Mouse (Mus musculus) intestine, postnatal 0 days (tissue): ENCODE measurements around the gene Plekha5. TPM values are rescaled to one million over a fixed set of nuclear protein-coding genes. Genes with fewer than 3 reads are reported as not detected.

ENCODE experiments used
- ATAC-seq: fragments of 200-750 bp; cut with Nextera tagmentation; 2 replicates; pipeline ENCODE4 v1.8.0; 2017; ENCODE audit warnings: mild to moderate bottlenecking, moderate TSS enrichment, moderate library complexity
- H3K27ac ChIP-seq: fragments of 300-500 bp; sonication (generic); 2 replicates; pipeline ENCODE4 v1.5.1; 2014; ENCODE audit warnings: mild to moderate bottlenecking, low read depth, low read length, moderate library complexity
- H3K27me3 ChIP-seq: fragments of 300-500 bp; sonication (generic); replicated peaks from 2 replicates; pipeline ENCODE4 v1.6.1; 2014; ENCODE audit warnings: low read length, mixed read lengths; ENCODE audit not compliant: control insufficient read depth, insufficient read depth
- H3K36me3 ChIP-seq: fragments of 300-500 bp; sonication (generic); 2 replicates; pipeline ENCODE4 v1.6.1; 2014; ENCODE audit warnings: mild to moderate bottlenecking, moderate library complexity; ENCODE audit not compliant: control insufficient read depth, insufficient read depth
- H3K4me1 ChIP-seq: fragments of 300-500 bp; sonication (generic); replicated peaks from 2 replicates; pipeline ENCODE4 v1.6.1; 2014; ENCODE audit warnings: antibody characterized with exemption, low read length, mixed read lengths; ENCODE audit not compliant: control insufficient read depth, insufficient read depth
- H3K4me2 ChIP-seq: fragments of 300-500 bp; sonication (generic); replicated peaks from 2 replicates; pipeline ENCODE4 v1.6.1; 2014; ENCODE audit warnings: low read depth, mild to moderate bottlenecking, moderate library complexity
- H3K4me3 ChIP-seq: fragments of 300-500 bp; sonication (generic); 2 replicates; pipeline ENCODE4 v1.5.1; 2014; ENCODE audit warnings: low read depth, low read length
- H3K9ac ChIP-seq: fragments of 300-500 bp; sonication (generic); 2 replicates; pipeline ENCODE4 v1.6.1; 2014; ENCODE audit warnings: mild to moderate bottlenecking, low read depth, low read length
- H3K9me3 ChIP-seq: fragments of 300-500 bp; sonication (generic); 2 replicates; pipeline ENCODE4 v1.6.1; 2016; ENCODE audit warnings: mixed run types; ENCODE audit not compliant: control insufficient read depth
- CTCF ChIP-seq: sonication (generic); IDR thresholded peaks from 2 replicates; pipeline ENCODE4 v1.5.1; 2016; ENCODE audit warnings: low read depth, mild to moderate bottlenecking, control low read depth, antibody characterized with exemption, moderate library complexity
- WGBS: fragments of 180-500 bp; shearing (Covaris S2); extraction: QIAGEN DNeasy Blood & Tissue Kit; methylation state at CpG from one replicate; pipeline ENCODE4 v1.1.7; 2014; 5-methylcytosine and 5-hydroxymethylcytosine counted together
- polyA plus RNA-seq: library from polyadenylated mRNA; unstranded; fragments of >200 nt; fragmentation: Nextera tagmentation; extraction: Ambion mirVana; gene quantifications from 2 replicates; pipeline ENCODE4 v1.2.1, GENCODE M21; 2015

The Plekha5 gene
- polyA plus RNA-seq, 1 experiment from 2014 or later = 18.0 TPM

DNA sequence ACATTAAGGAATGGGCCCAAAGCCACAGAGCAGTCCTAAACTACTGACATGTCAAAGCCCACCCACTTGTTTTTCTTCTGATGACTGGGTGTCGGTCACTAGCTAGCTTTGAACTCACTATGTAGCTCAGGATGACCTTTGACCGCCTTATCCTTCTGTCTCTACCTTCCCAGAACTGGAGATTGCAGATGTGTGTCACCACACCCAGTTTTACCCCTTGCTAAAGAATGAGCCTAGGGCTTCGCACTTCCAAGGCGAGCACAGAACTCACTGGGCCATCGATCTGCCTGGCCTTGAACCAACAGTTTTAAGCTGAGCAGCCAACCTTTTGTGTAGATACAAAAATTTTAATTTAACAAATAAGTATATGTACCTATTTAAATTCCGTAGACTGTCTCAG, 184.8 kb downstream of the Plekha5 start:
- no peaks in the 10 kb centered on the region for H3K9me3 ChIP-seq
- ATAC-seq = peak; percentile 37; the same call in 1 of the 2 replicates
- H3K4me1 ChIP-seq = no peaks in the 10 kb centered on the region; the same call in 1 of the 2 replicates
- H3K36me3 ChIP-seq = no peaks in the 10 kb centered on the region
- H3K4me3 ChIP-seq = no peak overlapping the region
- no peak for TF ChIP-seq CTCF
- no peak overlapping the region for H3K27ac ChIP-seq
- H3K9ac ChIP-seq = no peak overlapping the region
- 62% methylated on average over 6 of the region's 6 CpGs for WGBS
- H3K4me2 ChIP-seq = no peak overlapping the region
- no peaks in the 10 kb centered on the region for H3K27me3 ChIP-seq

GRCm38 (mm10) chr6:140609533-140609932, 185.7 kb downstream of the Plekha5 start:
- WGBS = 86% methylated on average over 4 of the region's 4 CpGs
- Histone ChIP-seq H3K4me3 (no peak overlapping the region), H3K27ac (no peak overlapping the region), H3K9ac (no peak overlapping the region), H3K9me3 (no peaks in the 10 kb centered on the region), H3K4me2 (no peak overlapping the region), H3K27me3 (no peaks in the 10 kb centered on the region), H3K4me1 (no peaks in the 10 kb centered on the region; the same call in 1 of the 2 replicates), H3K36me3 (no peaks in the 10 kb centered on the region)
- no peak for TF ChIP-seq CTCF
- no peak for ATAC-seq

DNA sequence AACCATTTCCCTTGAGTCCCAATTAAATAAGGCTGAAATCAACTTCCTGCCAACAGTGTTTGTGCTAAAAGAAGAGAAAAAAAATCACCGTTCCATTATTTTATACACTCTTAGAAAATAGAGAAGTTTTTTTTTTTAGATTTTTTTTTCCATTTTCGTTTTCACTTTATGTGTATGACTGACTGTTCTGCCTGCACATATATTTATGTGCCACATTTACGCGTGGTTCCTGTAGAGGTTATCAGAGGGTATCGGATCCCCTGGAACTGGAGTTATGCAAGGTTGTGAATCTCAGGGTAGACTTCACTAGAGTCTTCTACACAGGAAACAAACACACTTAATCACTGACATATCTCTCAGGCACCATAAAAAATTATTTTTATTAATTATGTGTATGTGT, 186.3 kb downstream of the Plekha5 start:
- H3K4me1 ChIP-seq = no peaks in the 10 kb centered on the region; the same call in 1 of the 2 replicates
- no peak overlapping the region for H3K4me3 ChIP-seq
- H3K9ac ChIP-seq = no peak overlapping the region
- H3K4me2 ChIP-seq = no peak overlapping the region
- no peak for TF ChIP-seq CTCF
- H3K27ac ChIP-seq = no peak overlapping the region
- no peaks in the 10 kb centered on the region for H3K36me3 ChIP-seq
- ATAC-seq = no peak
- no peaks in the 10 kb centered on the region for H3K9me3 ChIP-seq
- H3K27me3 ChIP-seq = no peaks in the 10 kb centered on the region
- 87% methylated on average over 5 of the region's 5 CpGs for WGBS

GRCm38 (mm10) chr6:140611282-140611681, 187.4 kb downstream of the Plekha5 start:
- H3K36me3 ChIP-seq = no peaks in the 10 kb centered on the region
- H3K9me3 ChIP-seq = no peaks in the 10 kb centered on the region
- no peak overlapping the region for H3K4me3 ChIP-seq
- H3K4me2 ChIP-seq = no peak overlapping the region
- no peak overlapping the region for H3K9ac ChIP-seq
- 83% methylated on average over 4 of the region's 4 CpGs for WGBS
- TF ChIP-seq CTCF = no peak
- no peak overlapping the region for H3K27ac ChIP-seq
- no peaks in the 10 kb centered on the region; the same call in 1 of the 2 replicates for H3K4me1 ChIP-seq
- H3K27me3 ChIP-seq = no peaks in the 10 kb centered on the region
- no peak for ATAC-seq

- no peak for ATAC-seq
- H3K9ac ChIP-seq = no peak overlapping the region
- no peaks in the 10 kb centered on the region for H3K9me3 ChIP-seq
- H3K4me1 ChIP-seq = no peaks in the 10 kb centered on the region; the same call in 1 of the 2 replicates
- 79% methylated on average over 13 of the region's 13 CpGs for WGBS
- H3K36me3 ChIP-seq = no peaks in the 10 kb centered on the region
- no peak overlapping the region for H3K4me2 ChIP-seq
- H3K27ac ChIP-seq = no peak overlapping the region
- H3K27me3 ChIP-seq = no peaks in the 10 kb centered on the region
- H3K4me3 ChIP-seq = no peak overlapping the region
- no peak for TF ChIP-seq CTCF
Observed at GRCm38 (mm10) chr6:140611893-140612473, 188.1 kb downstream of the Plekha5 start.

GRCm38 (mm10) chr6:140613822-140614221, 190.0 kb downstream of the Plekha5 start:
- no peak for TF ChIP-seq CTCF
- WGBS = 90% methylated on average over 3 of the region's 3 CpGs
- H3K4me1 ChIP-seq = no peaks in the 10 kb centered on the region; the same call in 1 of the 2 replicates
- no peaks in the 10 kb centered on the region for H3K36me3 ChIP-seq
- no peaks in the 10 kb centered on the region for H3K27me3 ChIP-seq
- ATAC-seq = no peak
- H3K27ac ChIP-seq = no peak overlapping the region
- no peaks in the 10 kb centered on the region for H3K9me3 ChIP-seq
- H3K4me3 ChIP-seq = no peak overlapping the region
- no peak overlapping the region for H3K9ac ChIP-seq
- H3K4me2 ChIP-seq = no peak overlapping the region
